Mouse (Mus musculus) leukemia stem cell, adult 10-12 weeks (primary cell): ENCODE results near the gene Gm8693. TPM values are rescaled to one million over a fixed set of nuclear protein-coding genes. Genes with fewer than 3 reads are reported as not detected.

Experiments
- polyA plus RNA-seq: library from polyadenylated mRNA; stranded (reverse); fragments of >175 nt; gene quantifications from 2 replicates; pipeline ENCODE4 v1.2.3, GENCODE M21; 2012; ENCODE audit warnings: low replicate concordance

Gene Gm8693
- not detected in 2 replicates for polyA plus RNA-seq

DNA sequence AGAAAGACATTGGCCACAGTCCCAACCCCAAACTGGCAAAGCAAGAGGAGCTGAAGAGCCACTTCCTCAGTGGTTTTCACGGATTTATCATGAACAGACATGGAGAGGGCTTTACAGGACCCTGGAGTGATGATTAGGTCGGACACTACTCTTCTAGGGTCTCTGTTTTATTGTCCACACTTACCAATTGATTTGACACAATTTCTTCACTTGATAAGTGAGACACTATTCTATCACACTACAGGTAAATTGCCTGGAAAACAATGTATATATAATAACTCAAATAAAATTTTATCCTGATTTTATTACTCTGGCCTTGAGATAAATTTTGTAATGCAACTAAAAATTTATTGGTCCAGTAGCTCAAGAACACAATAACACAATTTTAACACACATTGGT lies at the start of gene Gm8693:
Gene Gm8693, minus strand, starts transcription at position 101 of the 400 bp plus-strand sequence.

GRCm38 (mm10) chr7:22719610-22720009 lies 27.5 kb upstream of the Gm8693 start, which contains the start of gene Gm4567:
Gene Gm4567, minus strand, starts transcription at chr7:22719710.

GRCm38 (mm10) chr7:22657718-22658117 lies 34.4 kb downstream of the Gm8693 start, which contains the start of gene Vmn1r155:
Gene Vmn1r155, plus strand, starts transcription at chr7:22658018.

Other genes with a start within 250 kb of the Gm8693 start
- not detected in 2 replicates for gene Gm10665, start 228.2 kb downstream of the Gm8693 start, polyA plus RNA-seq
- not detected in 2 replicates for gene Vmn1r151, start 192.6 kb downstream of the Gm8693 start, polyA plus RNA-seq
- not detected in 2 replicates for gene Vmn1r152, start 169.3 kb downstream of the Gm8693 start, polyA plus RNA-seq
- gene Gm8677, start 157.4 kb downstream of the Gm8693 start, polyA plus RNA-seq = not detected in 2 replicates
- gene Gm4201, start 127.0 kb downstream of the Gm8693 start, polyA plus RNA-seq = not detected in 2 replicates
- not detected in 2 replicates for gene Gm4565, start 104.2 kb downstream of the Gm8693 start, polyA plus RNA-seq
- not detected in 2 replicates for gene Vmn1r155, start 34.3 kb downstream of the Gm8693 start, polyA plus RNA-seq
- not detected in 2 replicates for gene Gm4567, start 27.4 kb upstream of the Gm8693 start, polyA plus RNA-seq
- gene Vmn1r157, start 69.4 kb upstream of the Gm8693 start, polyA plus RNA-seq = not detected in 2 replicates
- not detected in 2 replicates for gene Vmn1r158, start 98.5 kb upstream of the Gm8693 start, polyA plus RNA-seq
- not detected in 2 replicates for gene Vmn1r159, start 151.3 kb upstream of the Gm8693 start, polyA plus RNA-seq
- not detected in 2 replicates for gene Vmn1r160, start 178.9 kb upstream of the Gm8693 start, polyA plus RNA-seq